Mouse (Mus musculus) C2C12 (cell line): ENCODE data around the gene Ip6k3. TPM values are rescaled to one million over a fixed set of nuclear protein-coding genes. Genes with fewer than 3 reads are reported as not detected.

ENCODE experiments used
- H3K27me3 ChIP-seq: one replicate; pipeline ENCODE4 v1.6.1; 2011; ENCODE audit not compliant: control insufficient read depth, insufficient read depth, insufficient read length
- H3K36me3 ChIP-seq: one replicate; pipeline ENCODE4 v1.6.1; 2011; ENCODE audit not compliant: control insufficient read depth, insufficient read depth
- H3K4me3 ChIP-seq: one replicate; pipeline ENCODE4 v1.5.1; 2011; ENCODE audit warnings: mild to moderate bottlenecking, control low read depth; ENCODE audit not compliant: poor library complexity, insufficient read depth, severe bottlenecking
- H3K79me2 ChIP-seq: one replicate; pipeline ENCODE4 v1.6.1; 2011; ENCODE audit not compliant: control insufficient read depth, insufficient read depth
- H3K79me3 ChIP-seq: one replicate; pipeline ENCODE4 v1.6.1; 2011; ENCODE audit warnings: low read depth, control low read depth
- H3ac ChIP-seq: one replicate; pipeline ENCODE3; 2011; ENCODE audit warnings: low read depth; ENCODE audit not compliant: control insufficient read depth, insufficient read length
- CEBPB ChIP-seq: IDR thresholded peaks from one replicate; pipeline ENCODE4 v1.6.1; 2011; ENCODE audit warnings: low read depth, mild to moderate bottlenecking, control low read depth, moderate library complexity
- CTCF ChIP-seq: IDR thresholded peaks from one replicate; pipeline ENCODE4 v1.5.1; 2011; ENCODE audit not compliant: control insufficient read depth, insufficient read depth, insufficient read length
- FOSL1 ChIP-seq: IDR thresholded peaks from one replicate; pipeline ENCODE4 v1.8.0; 2011; ENCODE audit warnings: mild to moderate bottlenecking, low read length; ENCODE audit not compliant: poor library complexity, insufficient read depth, severe bottlenecking
- MAX ChIP-seq: IDR thresholded peaks from one replicate; pipeline ENCODE4 v1.6.1; 2011; ENCODE audit warnings: mild to moderate bottlenecking, control low read depth
- MYOD1 ChIP-seq: IDR thresholded peaks from one replicate; pipeline ENCODE4 v1.6.1; 2011; ENCODE audit warnings: low read depth; ENCODE audit not compliant: control insufficient read depth, insufficient read length
- MYOG ChIP-seq: IDR thresholded peaks from one replicate; pipeline ENCODE4 v1.6.1; 2011; ENCODE audit not compliant: control insufficient read depth, insufficient read length; ENCODE audit errors: extremely low read depth
- USF1 ChIP-seq: IDR thresholded peaks from one replicate; pipeline ENCODE4 v1.6.1; 2011; ENCODE audit warnings: low read depth, mild to moderate bottlenecking, control low read depth, moderate library complexity
- polyA plus RNA-seq: library from polyadenylated mRNA; unstranded; fragments of >200 nt; fragmentation: generic; extraction: Trizol; gene quantifications from one replicate; pipeline ENCODE4 v1.2.1, GENCODE M21; 2012; ENCODE audit warnings: missing spikeins

Ip6k3 gene
- polyA plus RNA-seq, 1 experiment = 0.08 TPM

DNA sequence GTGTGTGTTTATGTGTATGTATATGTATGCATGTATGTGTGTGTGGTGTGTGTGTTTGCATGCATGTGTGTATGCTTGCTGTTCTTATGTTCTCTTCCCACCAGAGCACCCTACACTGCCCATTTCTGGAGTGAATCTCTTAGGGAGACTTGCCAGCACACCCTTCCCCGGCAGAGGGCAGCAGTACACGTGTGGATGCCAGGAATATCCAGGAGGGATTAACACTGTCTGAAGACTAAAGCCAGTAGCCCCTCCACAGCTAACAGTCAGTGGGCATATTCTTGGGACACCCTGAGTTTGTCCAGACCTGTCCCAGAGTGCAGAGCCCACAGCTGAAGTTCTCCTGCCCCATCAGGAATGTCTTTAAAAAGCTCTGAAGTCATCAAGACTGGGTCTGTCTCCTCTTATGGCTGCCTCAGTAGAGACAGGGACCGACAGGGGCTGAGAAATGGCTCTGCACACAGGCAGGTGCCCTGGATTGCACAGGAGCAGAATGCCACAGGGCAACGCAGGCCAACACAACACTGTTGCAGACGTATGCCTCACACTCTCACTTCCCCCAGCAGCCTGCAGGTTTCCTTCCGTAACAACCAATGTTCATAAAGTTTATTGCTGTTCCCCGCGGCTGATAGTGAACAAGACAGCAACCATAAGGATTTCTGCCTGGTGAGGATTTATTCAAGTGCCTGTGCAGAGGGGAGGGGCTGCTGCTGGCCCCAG, 2.4 kb downstream of the Ip6k3 start:
- Histone ChIP-seq H3K79me3 (no peaks in the 10 kb centered on the region), H3ac (no peak overlapping the region), H3K36me3 (no peaks in the 10 kb centered on the region), H3K27me3 (no peaks in the 10 kb centered on the region), H3K4me3 (no peak overlapping the region), H3K79me2 (no peaks in the 10 kb centered on the region)
- TF ChIP-seq CTCF (peak; percentile 50), MYOD1 (no peak)

DNA sequence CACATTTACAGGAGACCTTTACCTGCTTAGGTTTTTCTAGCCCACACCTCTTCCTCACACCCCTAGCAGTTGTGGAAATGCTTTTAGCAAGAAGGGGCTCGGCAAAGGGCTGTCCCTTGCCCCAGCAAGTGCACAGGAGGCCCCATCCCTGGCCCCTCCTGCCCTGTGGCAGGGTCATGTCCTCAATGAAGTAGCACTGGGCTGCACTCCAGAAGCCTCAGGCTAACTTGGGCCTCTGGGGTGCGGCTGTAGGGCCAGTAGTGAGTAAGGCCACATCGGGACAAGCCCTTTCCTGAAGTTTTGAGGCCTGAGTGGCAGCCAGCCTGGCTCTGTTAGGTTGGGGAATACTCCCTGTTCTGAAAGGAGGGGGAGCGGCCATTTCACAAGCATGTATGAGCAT, 6.7 kb downstream of the Ip6k3 start:
- TF ChIP-seq USF1 (no peak), CEBPB (no peak), MYOG (no peak), CTCF (no peak), MYOD1 (no peak), MAX (no peak), FOSL1 (no peak)
- Histone ChIP-seq H3K79me3 (no peaks in the 10 kb centered on the region), H3K79me2 (no peaks in the 10 kb centered on the region), H3K36me3 (no peaks in the 10 kb centered on the region), H3K27me3 (no peaks in the 10 kb centered on the region), H3ac (no peak overlapping the region), H3K4me3 (no peak overlapping the region)

DNA sequence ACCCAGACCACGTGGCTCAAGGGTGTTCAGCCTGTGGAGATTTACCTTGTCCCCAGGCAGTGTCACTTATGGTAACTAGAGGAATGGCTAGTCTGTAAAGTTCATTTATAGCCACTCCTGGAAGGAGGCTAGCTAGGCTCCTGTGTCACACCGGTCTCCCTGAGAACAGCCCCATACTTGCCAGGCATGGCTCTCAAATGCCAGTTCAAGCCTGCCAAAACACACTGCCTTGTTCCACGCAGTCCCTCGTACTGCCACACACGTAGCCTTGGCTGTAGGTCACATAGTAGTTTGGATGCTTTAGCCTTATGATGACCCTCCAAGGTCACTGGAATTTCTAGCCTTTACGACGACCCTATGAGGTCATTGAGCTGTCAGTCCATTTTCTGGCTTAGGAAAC, 8.4 kb downstream of the Ip6k3 start:
- Histone ChIP-seq H3K27me3 (no peaks in the 10 kb centered on the region), H3K36me3 (no peaks in the 10 kb centered on the region), H3K79me3 (no peaks in the 10 kb centered on the region), H3K4me3 (no peak overlapping the region), H3K79me2 (no peaks in the 10 kb centered on the region), H3ac (no peak overlapping the region)
- TF ChIP-seq MYOD1 (no peak), FOSL1 (no peak)

DNA sequence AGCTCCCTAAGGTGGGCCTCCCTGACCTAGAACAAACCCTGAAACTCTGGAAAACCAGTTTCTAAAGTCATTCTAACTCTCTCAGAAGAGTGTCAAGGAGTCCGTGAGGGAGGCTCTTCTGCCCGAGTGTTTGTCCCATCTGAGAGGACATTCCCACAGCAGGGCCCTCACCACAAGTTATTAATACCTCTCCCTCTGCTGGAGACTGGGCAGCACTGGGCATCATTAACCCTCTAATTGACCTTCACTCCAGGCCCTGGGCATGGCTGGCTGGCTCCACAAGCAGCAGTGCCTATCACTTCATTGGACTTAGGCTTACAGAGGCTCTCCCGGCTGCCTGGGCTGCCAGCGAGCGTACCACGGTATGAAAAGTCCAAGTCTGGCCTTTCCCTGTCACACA, 9.2 kb downstream of the Ip6k3 start:
- no peak overlapping the region for H3K4me3 ChIP-seq
- no peaks in the 10 kb centered on the region for H3K36me3 ChIP-seq
- no peaks in the 10 kb centered on the region for H3K27me3 ChIP-seq
- no peak overlapping the region for H3ac ChIP-seq
- no peak for TF ChIP-seq FOSL1
- TF ChIP-seq CEBPB = no peak
- TF ChIP-seq USF1 = no peak
- no peak for TF ChIP-seq MYOG
- TF ChIP-seq CTCF = no peak
- no peak for TF ChIP-seq MYOD1
- TF ChIP-seq MAX = no peak
- no peaks in the 10 kb centered on the region for H3K79me2 ChIP-seq
- no peaks in the 10 kb centered on the region for H3K79me3 ChIP-seq

DNA sequence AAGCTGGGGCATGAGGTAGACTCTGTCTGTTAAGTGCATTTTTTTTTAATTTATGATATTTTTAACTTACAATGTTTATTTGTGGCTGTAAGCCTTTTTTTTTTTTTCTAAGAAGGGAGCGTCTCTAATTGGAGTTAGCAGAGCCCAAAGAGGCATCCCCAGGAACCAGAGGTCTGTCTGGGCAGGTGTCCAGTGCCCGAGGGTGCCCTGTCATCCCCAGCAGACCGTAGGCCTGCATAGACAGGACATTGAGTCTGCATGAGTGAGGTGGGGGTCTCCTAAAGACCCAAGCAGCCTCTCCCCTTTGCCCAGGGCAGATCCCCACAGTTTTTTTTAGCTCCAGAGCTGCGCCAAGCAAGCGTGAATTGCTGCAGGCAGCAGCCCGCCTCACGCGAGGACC, 11.8 kb downstream of the Ip6k3 start:
- H3ac ChIP-seq = no peak overlapping the region
- no peak overlapping the region for H3K4me3 ChIP-seq
- H3K27me3 ChIP-seq = no peaks in the 10 kb centered on the region
- H3K79me3 ChIP-seq = no peaks in the 10 kb centered on the region
- TF ChIP-seq MYOD1 = no peak
- no peak for TF ChIP-seq MYOG
- no peaks in the 10 kb centered on the region for H3K79me2 ChIP-seq
- no peaks in the 10 kb centered on the region for H3K36me3 ChIP-seq

DNA sequence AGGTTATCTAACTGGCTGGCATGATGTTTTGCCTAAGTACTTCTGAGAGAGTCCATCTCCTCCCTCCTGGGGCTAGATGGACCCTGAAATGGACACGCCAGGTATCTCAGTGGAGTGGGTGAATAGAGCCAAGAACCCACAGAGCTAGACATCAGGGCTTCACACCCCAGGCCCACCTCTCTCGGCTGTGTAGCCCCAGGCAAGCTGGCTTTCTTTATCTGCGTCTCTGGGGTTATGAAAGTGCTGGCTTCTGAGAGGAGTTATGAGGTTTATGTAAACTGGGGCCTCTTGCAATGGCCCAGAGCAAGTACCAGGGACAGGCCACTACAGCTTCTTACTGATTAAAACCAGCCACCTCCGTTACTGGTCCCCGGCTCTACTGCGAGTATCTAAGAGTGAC, 12.7 kb downstream of the Ip6k3 start:
- Histone ChIP-seq H3K4me3 (no peak overlapping the region), H3K79me2 (no peaks in the 10 kb centered on the region), H3K27me3 (no peaks in the 10 kb centered on the region), H3K79me3 (no peaks in the 10 kb centered on the region), H3ac (no peak overlapping the region), H3K36me3 (no peaks in the 10 kb centered on the region)
- TF ChIP-seq MYOG (no peak), USF1 (no peak), CEBPB (no peak), CTCF (no peak), FOSL1 (no peak)
